Mouse (Mus musculus): ENCODE data around the gene Zbtb48. TPM values are rescaled to one million over a fixed set of nuclear protein-coding genes. Genes with fewer than 3 reads are reported as not detected.

Gene Zbtb48
- polyA plus RNA-seq, 1 experiment, result 26.8 TPM

GRCm38 (mm10) chr4:152009076-152010051 lies 18.1 kb downstream of the Zbtb48 start:
- TF ChIP-seq POLR2A (IDR thresholded peaks at IDR 0.05; ENCODE audit: borderline replicate concordance, extremely low read depth, insufficient read depth, insufficient read length, poor library complexity, severe bottlenecking) (no peak), CTCF (IDR thresholded peaks at IDR 0.05; ENCODE audit: borderline replicate concordance, extremely low read depth, insufficient read depth, insufficient read length) (no peak)
- DNase-seq (ENCODE audit: low read depth), result peak; percentile 84

- DNase-seq (ENCODE audit: low read depth), result peak; percentile 94
These were observed 18.8 kb downstream of the Zbtb48 start, which contains the start of gene Klhl21 for GRCm38 (mm10) chr4:152008622-152009075. TSS of gene Klhl21 (plus strand) at chr4:152008803.

GRCm38 (mm10) chr4:152008148-152008500 lies 19.3 kb downstream of the Zbtb48 start:
- TF ChIP-seq POLR2A (IDR thresholded peaks at IDR 0.05; ENCODE audit: borderline replicate concordance, extremely low read depth, insufficient read depth, insufficient read length, poor library complexity, severe bottlenecking) (no peak), CTCF (IDR thresholded peaks at IDR 0.05; ENCODE audit: borderline replicate concordance, extremely low read depth, insufficient read depth, insufficient read length) (no peak)
- DNase-seq (ENCODE audit: low read depth), result no peak

More at GRCm38 (mm10) chr4:152008622-152009075, 18.8 kb downstream of the Zbtb48 start, which contains the start of gene Klhl21:
- TF ChIP-seq CTCF (IDR thresholded peaks at IDR 0.05; ENCODE audit: borderline replicate concordance, extremely low read depth, insufficient read depth, insufficient read length) (no peak), POLR2A (IDR thresholded peaks at IDR 0.05; ENCODE audit: borderline replicate concordance, extremely low read depth, insufficient read depth, insufficient read length, poor library complexity, severe bottlenecking) (peak; percentile 48; the same call in 1 of the 2 replicates)

DNA sequence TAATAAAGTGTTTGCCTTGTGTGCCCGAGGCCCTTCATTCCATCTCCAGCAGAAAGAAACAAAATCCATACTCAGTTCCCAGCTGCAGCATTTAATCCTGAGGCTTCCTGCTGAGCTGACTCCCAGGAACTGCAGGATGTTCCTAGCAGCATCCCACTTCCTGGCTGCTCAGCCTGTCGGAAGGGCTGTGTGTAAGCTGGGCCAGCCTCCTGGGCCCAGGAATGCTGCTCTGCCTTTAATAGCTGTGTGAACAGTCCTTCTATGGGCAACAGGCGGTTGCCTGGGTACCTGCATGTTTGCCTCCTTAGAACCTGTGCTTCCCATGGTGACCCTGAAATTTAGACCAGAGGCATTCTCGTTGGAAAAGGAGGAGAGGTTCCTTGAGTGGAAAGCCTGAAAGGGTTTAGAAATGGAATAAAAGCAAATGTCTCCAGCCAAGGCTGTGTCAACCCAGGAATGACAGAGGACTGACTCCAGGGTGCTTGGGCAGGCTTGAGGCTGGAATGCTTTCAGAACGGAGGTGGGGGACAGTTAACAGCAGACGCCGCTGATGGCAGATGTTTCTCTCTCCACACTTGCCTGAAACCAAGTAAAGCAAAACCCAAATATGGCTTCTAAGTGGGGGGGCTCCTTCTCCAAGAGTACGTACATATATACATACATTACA lies 19.9 kb downstream of the Zbtb48 start:
- DNase-seq (ENCODE audit: low read depth), result no peak
- TF ChIP-seq CTCF (IDR thresholded peaks at IDR 0.05; ENCODE audit: borderline replicate concordance, extremely low read depth, insufficient read depth, insufficient read length) (no peak), POLR2A (IDR thresholded peaks at IDR 0.05; ENCODE audit: borderline replicate concordance, extremely low read depth, insufficient read depth, insufficient read length, poor library complexity, severe bottlenecking) (no peak)

- no peak for TF ChIP-seq CTCF (IDR thresholded peaks at IDR 0.05; ENCODE audit: borderline replicate concordance, extremely low read depth, insufficient read depth, insufficient read length)
- TF ChIP-seq POLR2A (IDR thresholded peaks at IDR 0.05; ENCODE audit: borderline replicate concordance, extremely low read depth, insufficient read depth, insufficient read length, poor library complexity, severe bottlenecking), result no peak
- no peak for DNase-seq (ENCODE audit: low read depth)
These were observed 20.7 kb downstream of the Zbtb48 start for GRCm38 (mm10) chr4:152006812-152007211.

GRCm38 (mm10) chr4:152006137-152006536 lies 21.3 kb downstream of the Zbtb48 start:
- no peak for DNase-seq (ENCODE audit: low read depth)
- TF ChIP-seq CTCF (IDR thresholded peaks at IDR 0.05; ENCODE audit: borderline replicate concordance, extremely low read depth, insufficient read depth, insufficient read length) (no peak), POLR2A (IDR thresholded peaks at IDR 0.05; ENCODE audit: borderline replicate concordance, extremely low read depth, insufficient read depth, insufficient read length, poor library complexity, severe bottlenecking) (no peak)

GRCm38 (mm10) chr4:152002063-152002462 lies 25.4 kb downstream of the Zbtb48 start:
- TF ChIP-seq POLR2A (IDR thresholded peaks at IDR 0.05; ENCODE audit: borderline replicate concordance, extremely low read depth, insufficient read depth, insufficient read length, poor library complexity, severe bottlenecking) (no peak), CTCF (IDR thresholded peaks at IDR 0.05; ENCODE audit: borderline replicate concordance, extremely low read depth, insufficient read depth, insufficient read length) (no peak)
- DNase-seq (ENCODE audit: low read depth), result no peak

DNA sequence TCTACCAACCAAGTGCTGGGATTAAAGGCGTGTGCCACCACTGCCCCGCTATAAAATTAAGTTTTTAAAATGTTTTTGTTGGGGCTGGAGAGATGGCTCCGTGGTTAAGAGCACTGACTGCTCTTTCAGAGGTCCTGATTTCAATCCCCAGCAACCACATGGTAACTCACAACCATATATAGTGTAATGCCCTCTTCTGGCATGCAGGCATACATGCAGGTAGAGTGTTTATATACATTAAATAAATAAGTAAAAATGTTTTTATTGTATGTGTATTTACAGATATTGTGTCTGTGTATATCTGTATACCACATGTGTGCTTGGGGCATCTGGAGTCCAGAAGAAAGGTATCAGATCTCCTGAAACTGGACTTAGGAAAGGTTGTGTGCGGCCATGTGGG lies 26.1 kb downstream of the Zbtb48 start:
- DNase-seq (ENCODE audit: low read depth), result no peak
- TF ChIP-seq POLR2A (IDR thresholded peaks at IDR 0.05; ENCODE audit: borderline replicate concordance, extremely low read depth, insufficient read depth, insufficient read length, poor library complexity, severe bottlenecking) (no peak), CTCF (IDR thresholded peaks at IDR 0.05; ENCODE audit: borderline replicate concordance, extremely low read depth, insufficient read depth, insufficient read length) (no peak)

DNA sequence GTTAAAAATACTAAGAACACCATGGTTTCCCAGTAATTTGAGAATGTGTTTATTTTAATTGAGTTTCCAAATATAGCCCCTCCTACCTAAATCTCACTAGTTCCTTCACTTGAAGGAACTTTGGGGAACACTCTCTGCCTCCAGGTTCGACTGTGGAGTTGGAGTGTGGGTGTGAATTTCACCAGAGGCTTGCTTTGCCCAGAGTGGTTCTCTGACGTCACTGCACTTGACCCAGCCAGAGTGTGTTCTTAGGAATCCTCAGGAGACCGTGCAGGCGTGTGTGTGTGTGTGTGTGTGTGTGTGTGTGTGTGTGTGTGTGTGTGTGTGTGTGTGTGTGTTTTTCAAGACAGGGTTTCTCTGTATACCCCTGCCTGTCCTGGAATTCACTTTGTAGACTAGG lies 26.6 kb downstream of the Zbtb48 start:
- no peak for DNase-seq (ENCODE audit: low read depth)
- TF ChIP-seq POLR2A (IDR thresholded peaks at IDR 0.05; ENCODE audit: borderline replicate concordance, extremely low read depth, insufficient read depth, insufficient read length, poor library complexity, severe bottlenecking), result no peak
- no peak for TF ChIP-seq CTCF (IDR thresholded peaks at IDR 0.05; ENCODE audit: borderline replicate concordance, extremely low read depth, insufficient read depth, insufficient read length)

DNA sequence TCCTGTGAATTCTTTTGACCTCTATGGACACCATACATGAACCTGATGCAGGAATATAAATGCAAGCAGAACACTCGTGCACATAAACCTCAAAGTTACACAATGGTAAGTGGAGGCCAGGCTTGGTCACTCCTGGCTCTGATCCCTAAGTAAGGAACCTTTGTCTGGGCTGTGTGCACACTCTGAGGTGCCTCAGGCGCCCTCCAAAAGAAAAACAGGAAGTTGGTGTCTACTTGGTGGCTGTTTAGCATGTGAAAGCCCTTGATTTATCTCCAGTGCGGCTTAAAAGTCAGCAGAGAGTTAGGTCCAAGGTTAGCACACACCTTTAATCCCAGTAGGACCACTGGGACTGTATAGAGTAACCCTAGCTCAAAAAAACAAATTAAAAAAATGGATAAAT lies 28.0 kb downstream of the Zbtb48 start:
- TF ChIP-seq CTCF (IDR thresholded peaks at IDR 0.05; ENCODE audit: borderline replicate concordance, extremely low read depth, insufficient read depth, insufficient read length) (no peak), POLR2A (IDR thresholded peaks at IDR 0.05; ENCODE audit: borderline replicate concordance, extremely low read depth, insufficient read depth, insufficient read length, poor library complexity, severe bottlenecking) (no peak)
- no peak for DNase-seq (ENCODE audit: low read depth)

DNA sequence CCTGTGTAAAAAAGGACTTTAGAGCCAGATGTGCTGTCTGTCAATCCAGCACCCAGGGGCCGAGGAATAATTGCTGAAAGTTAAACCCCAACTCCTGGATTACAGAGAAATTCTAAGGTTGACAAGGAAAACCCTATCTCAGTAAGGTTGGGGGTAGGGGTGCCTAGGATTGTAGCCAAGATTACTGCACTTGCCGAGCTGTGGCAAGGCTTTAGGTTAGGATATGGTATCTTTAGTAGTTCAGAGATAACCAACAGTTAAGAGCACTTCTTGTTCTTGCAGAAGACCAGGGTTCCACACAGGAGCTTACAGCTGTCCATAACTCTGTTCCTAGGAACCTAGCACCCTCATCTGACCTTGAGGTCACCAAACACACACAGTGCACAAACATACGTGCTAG lies 29.8 kb downstream of the Zbtb48 start:
- no peak for TF ChIP-seq CTCF (IDR thresholded peaks at IDR 0.05; ENCODE audit: borderline replicate concordance, extremely low read depth, insufficient read depth, insufficient read length)
- no peak for TF ChIP-seq POLR2A (IDR thresholded peaks at IDR 0.05; ENCODE audit: borderline replicate concordance, extremely low read depth, insufficient read depth, insufficient read length, poor library complexity, severe bottlenecking)
- DNase-seq (ENCODE audit: low read depth), result no peak
